Mouse (Mus musculus): ENCODE data around the gene Elp5. TPM values are rescaled to one million over a fixed set of nuclear protein-coding genes. Genes with fewer than 3 reads are reported as not detected.
A peak's percentile ranks its signal among the peaks of the same experiment; 100 is the strongest.

Gene Elp5
- total and polyA plus RNA-seq, 3 experiments = 95.9 to 177 (median 119) TPM

GRCm38 (mm10) chr11:69948763-69949150, 33.6 kb downstream of the Elp5 start (continued):
- TF ChIP-seq USF2 (conservative IDR thresholded peaks at IDR 0.05; ENCODE audit: low read depth, low read length) (no peak), EP300 (IDR thresholded peaks at IDR 0.05; ENCODE audit: low read length) (peak; percentile 47; the same call in 1 of the 2 replicates), RCOR1 (conservative IDR thresholded peaks at IDR 0.05; ENCODE audit: low read depth, low read length) (0 out of 2 replicates have a peak, but pooled peaks have one; percentile 2), RAD21 (IDR thresholded peaks at IDR 0.05; ENCODE audit: low read depth, low read length) (peak; percentile 99), MAZ (IDR thresholded peaks at IDR 0.05; ENCODE audit: low read depth, low read length) (peak; percentile 71; the same call in 1 of the 2 replicates), JUN (IDR thresholded peaks at IDR 0.05; ENCODE audit: insufficient read depth, low read depth, low read length) (0 out of 2 replicates have a peak, but pooled peaks have one; percentile 23), ZMIZ1 (IDR thresholded peaks at IDR 0.05; ENCODE audit: low read depth, low read length) (no peak)

GRCm38 (mm10) chr11:69948066-69948762, 34.1 kb downstream of the Elp5 start, which contains the start of gene Slc2a4:
Slc2a4 (minus strand) TSS chr11:69948188.
- Histone ChIP-seq H3K9ac (ENCODE audit: insufficient read depth, low read depth) (no peak within 1 kb of the TSS), H3K27me3 (replicated peaks) (peaks cover 14% of the 10 kb centered on the region), H3K4me2 (ENCODE audit: insufficient read depth, low read depth, poor library complexity, severe bottlenecking) (peak within 1 kb of the TSS; percentile 79), H3K4me3 (replicated peaks in 1 of 3; ENCODE audit: low read depth in 2 of 3, low read length in 2 of 3, poor library complexity in 1 of 3) (peak within 1 kb of the TSS; percentile 24 to 56 (median 43)), H3K27ac (ENCODE audit: insufficient read depth, low read depth) (no peak within 1 kb of the TSS), H3K4me1 (ENCODE audit: control insufficient read depth in 1 of 2, insufficient read depth in 2 of 2) (peaks cover 23 to 39% of the 10 kb centered on the region in 2 experiments), H3K9me3 (replicated peaks; ENCODE audit: low read length) (no peaks in the 10 kb centered on the region), H3K79me2 (replicated peaks; ENCODE audit: control insufficient read depth, extremely low read depth, insufficient read depth, poor library complexity, severe bottlenecking) (no peaks in the 10 kb centered on the region), H3K36me3 (replicated peaks in 1 of 2; ENCODE audit: control insufficient read depth in 1 of 2, insufficient read depth in 1 of 2, low read length in 1 of 2) (peaks cover 0 to 10% of the 10 kb centered on the region in 2 experiments)
- in situ Hi-C loops (cut with MboI; ENCODE audit: low pct_ligation_motif_present, low pct_unique_long_range_greater_than_20kb, low sequenced_read_pairs) (no loop called here), dilution Hi-C loops (cut with MboI; ENCODE audit: extremely low pct_ligation_motif_present, extremely low pct_unique_long_range_greater_than_20kb, low sequenced_read_pairs) (no loop called here)
- DNase-seq (ENCODE audit: extremely low read depth) = peak; percentile 94
- TF ChIP-seq MXI1 (IDR thresholded peaks at IDR 0.05; ENCODE audit: low read depth, low read length) (peak; percentile 70; the same call in 1 of the 2 replicates), E2F4 (IDR thresholded peaks at IDR 0.05; ENCODE audit: insufficient replicate concordance, low read depth, low read length) (0 out of 2 replicates have a peak, but pooled peaks have one; percentile 40), NRF1 (IDR thresholded peaks at IDR 0.05; ENCODE audit: low read depth, low read length) (no peak), POLR2A (IDR thresholded peaks at IDR 0.05; ENCODE audit: low read depth, low read length) (peak; percentile 55), JUND (conservative IDR thresholded peaks at IDR 0.05; ENCODE audit: low read depth, low read length) (no peak), ETS1 (conservative IDR thresholded peaks at IDR 0.05; ENCODE audit: low read depth, low read length) (no peak), SIN3A (IDR thresholded peaks at IDR 0.05; ENCODE audit: low read length) (peak; percentile 65; the same call in 1 of the 2 replicates), MAZ (IDR thresholded peaks at IDR 0.05; ENCODE audit: low read depth, low read length) (0 out of 2 replicates have a peak, but pooled peaks have one; percentile 49), TBP (conservative IDR thresholded peaks at IDR 0.05; ENCODE audit: low read depth, low read length) (0 out of 2 replicates have a peak, but pooled peaks have one; percentile 23)
